Mouse (Mus musculus) left cerebral cortex, postnatal 10 days (tissue): ENCODE measurements at regions not wholly inside any gene's neighbourhood (a gene's known extent, or its start where the extent isn't known, plus 50 kb on each side); places are given as distances from the start of the nearest gene placed in this dataset.

ENCODE experiments used
- DNase-seq, 2 experiments: peaks; one replicate each; pipeline ENCODE4 v3.0.0; 2021 to 2022; ENCODE audit warnings: low spot score in 2 of 2, mixed read lengths in 1 of 2; ENCODE audit errors: extremely low spot score in 1 of 2
- intact Hi-C: fragments of 180-260 bp; cut with DNase I; formaldehyde crosslinking; loops from one replicate; pipeline ENCODE4 v1.15.1; 2025

DNA sequence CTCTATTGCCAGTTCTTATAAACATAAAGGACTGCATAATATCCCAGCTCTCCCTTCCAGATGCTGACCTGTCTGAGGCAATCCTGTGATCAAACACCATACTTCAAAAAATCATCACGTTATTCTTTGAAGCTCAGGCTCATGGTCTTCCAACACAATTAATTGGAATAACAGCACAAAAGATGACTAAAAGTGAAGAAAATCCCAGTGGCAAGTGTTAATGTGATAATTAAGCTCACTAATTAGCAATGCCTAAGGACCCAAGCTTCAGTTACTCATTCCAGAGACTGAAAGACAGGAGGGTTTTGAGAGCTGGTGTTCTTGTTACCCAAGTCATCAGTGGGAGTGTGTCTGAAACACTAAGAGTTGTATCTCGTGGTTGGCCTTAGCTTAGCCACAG is 363.5 kb upstream of the Myt1l start:
- intact Hi-C loops = no loop called here
- no peak for DNase-seq

DNA sequence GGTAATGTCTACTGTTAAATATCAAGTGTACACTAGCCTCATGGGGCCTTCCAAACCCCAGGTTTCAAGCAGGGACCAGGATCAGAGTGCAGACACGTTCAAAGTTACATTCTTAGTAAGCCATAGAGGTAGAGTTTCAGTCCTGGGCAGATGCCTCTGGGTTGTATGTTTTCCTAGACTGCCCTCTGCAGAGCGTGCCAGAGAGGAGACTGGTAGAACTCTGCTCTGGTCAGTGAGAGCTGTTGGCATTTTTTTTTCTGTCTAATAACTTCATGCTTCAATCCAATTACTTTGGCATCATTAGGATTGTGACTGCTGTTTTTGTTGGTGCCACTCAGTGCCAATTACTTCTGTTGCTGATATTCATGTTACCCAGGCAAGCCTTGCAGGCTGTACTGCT is 361.9 kb upstream of the Myt1l start:
- intact Hi-C loops = no loop called here
- DNase-seq = no peak

- intact Hi-C loops = no loop called here
- DNase-seq = no peak
Observed at GRCm38 (mm10) chr12:29167922-29168321, 360.3 kb upstream of the Myt1l start.

- intact Hi-C loops = no loop called here
Observed at GRCm38 (mm10) chr12:29175698-29176440, 352.3 kb upstream of the Myt1l start.

GRCm38 (mm10) chr12:29177145-29177544 is 351.0 kb upstream of the Myt1l start:
- peak in 1 of 2 experiments; percentile 24 for DNase-seq
- intact Hi-C loops = no loop called here

More at GRCm38 (mm10) chr12:29175698-29176440, 352.3 kb upstream of the Myt1l start:
- no peak for DNase-seq

DNA sequence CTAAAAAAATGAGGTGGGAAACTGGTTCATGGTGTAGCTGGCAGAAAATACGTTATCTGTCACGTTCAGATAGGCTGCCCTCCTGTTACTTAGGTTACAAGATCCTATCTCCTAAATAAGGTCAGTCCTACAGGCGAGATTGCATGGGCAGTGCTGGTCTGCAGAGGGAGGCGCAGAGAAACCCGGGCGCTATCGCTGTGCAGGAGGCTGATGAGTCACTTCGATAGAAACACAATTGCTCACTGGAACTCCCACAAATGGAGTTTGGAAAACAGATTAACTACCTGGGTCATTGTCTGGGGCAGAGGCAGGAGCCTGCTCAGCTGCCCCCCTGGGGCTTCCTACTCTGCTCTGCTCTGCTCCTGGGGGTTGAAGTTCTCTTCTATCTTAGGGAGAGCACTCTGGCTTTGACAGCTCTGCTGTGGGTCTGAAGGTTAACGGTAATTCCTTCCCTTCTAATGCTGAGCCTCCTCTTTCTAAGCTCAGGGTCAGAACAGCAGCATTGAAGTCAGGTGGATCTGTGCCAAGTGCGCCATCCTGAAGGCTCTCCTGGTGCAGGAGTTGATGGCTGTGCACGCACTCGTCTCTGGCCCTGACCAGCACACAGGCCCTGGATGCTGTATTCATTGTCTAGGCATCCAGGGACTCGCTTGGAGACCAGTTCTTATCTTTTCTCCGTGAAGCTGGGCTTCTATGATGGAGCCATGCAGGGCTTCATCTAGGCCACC is 349.9 kb upstream of the Myt1l start:
- intact Hi-C loops = no loop called here
- peak in 1 of 2 experiments; percentile 23 for DNase-seq

GRCm38 (mm10) chr12:29179405-29179804 is 348.8 kb upstream of the Myt1l start:
- no peak for DNase-seq
- intact Hi-C loops = no loop called here

DNA sequence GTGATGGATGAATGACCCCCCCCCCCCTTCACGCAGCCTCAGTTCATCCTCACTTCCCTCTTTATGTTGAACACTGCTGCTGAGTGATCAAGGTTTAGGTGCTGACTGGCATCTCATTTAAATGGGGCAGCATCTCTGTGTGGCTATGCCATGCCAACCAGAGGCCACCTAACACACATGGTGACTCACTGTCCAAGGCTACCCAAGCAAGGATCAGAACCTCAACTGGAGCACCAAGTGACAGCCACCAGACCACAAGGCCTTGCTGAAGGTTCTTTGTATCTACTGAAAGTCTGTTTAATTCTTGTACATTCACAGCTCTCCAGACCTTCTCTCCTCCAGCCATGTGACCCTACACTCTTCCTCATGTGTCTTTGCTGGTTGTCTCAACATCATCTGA is 347.6 kb upstream of the Myt1l start:
- DNase-seq = no peak
- intact Hi-C loops = no loop called here

DNA sequence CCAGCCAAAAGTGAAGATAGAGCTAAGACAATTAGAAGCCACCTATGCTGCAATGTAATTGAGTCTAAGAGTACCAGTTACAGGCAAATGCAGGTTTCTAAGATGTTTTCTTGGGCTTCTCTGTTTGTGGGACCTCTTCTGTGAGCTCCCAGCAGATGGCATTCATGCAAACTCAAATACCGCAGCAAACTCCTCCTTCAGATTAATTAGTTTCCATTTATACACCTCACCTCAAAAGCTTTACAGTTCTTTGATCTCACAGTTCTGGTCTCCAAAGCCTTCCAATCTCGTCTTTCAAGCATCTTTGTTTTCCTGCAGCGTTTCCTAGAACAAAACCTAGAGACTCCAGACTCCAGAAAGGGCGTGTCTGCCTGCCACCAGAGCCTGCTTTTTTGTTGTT is 340.6 kb upstream of the Myt1l start:
- no peak for DNase-seq
- intact Hi-C loops = no loop called here

GRCm38 (mm10) chr12:29192391-29192790 is 335.8 kb upstream of the Myt1l start:
- intact Hi-C loops = no loop called here
- DNase-seq = no peak

DNA sequence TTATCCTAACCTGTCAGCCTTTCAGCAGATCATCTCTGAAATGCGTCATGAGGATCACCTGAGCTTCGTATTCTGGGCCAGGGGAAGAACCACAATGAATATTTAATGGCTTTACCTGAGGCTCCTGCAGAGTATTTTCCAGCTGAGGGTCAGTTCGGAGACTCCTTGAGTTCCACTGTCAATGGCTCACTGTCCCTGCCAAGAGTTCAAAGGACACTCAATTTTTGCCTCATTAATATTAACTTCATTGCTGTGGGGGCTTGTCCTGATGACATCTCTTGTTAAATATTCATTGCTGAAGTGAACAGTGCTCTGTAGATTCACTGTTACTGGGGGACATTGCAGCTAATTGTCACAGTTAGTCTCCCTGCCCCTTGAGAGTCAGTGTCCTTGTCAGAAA is 316.2 kb upstream of the Myt1l start:
- no peak for DNase-seq
- intact Hi-C loops = no loop called here

DNA sequence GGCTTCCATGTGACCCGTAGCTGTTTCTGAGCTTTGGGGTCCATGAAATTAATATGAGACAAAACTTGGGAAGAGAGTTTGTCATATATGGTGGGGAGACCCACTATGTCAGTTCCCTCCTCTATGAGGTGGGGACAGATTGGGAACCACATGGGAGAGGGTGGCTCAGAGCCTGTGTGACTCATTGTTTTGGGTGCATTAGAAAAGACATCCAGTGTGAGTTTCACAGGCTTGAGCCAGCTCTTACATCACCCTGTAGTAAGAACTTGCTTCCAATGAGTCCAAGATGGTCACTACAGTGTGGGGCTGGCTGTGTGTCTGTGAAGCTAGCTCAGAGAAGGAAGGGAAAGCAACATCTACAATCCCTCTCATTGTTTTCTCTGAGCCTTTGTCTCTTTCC is 314.6 kb upstream of the Myt1l start:
- intact Hi-C loops = no loop called here
- no peak for DNase-seq

DNA sequence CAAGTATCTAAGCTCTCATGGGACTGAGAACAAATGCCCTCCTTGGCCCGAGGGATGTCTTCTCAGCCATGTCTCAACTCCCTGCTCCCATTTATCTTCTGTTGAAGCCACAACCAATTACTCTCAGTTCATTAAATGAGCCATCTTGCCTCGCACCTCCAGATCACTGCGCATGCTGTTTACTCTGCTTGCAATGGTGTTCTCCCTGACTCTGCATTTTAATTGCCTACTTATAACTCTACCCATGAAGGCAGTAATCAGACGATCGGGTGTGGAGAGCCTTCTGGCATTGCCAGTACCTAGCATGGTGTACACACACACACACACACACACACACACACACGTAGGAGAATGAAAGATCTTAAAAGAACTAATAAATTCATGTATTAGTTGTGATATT is 306.1 kb upstream of the Myt1l start:
- no peak for DNase-seq
- intact Hi-C loops = no loop called here

DNA sequence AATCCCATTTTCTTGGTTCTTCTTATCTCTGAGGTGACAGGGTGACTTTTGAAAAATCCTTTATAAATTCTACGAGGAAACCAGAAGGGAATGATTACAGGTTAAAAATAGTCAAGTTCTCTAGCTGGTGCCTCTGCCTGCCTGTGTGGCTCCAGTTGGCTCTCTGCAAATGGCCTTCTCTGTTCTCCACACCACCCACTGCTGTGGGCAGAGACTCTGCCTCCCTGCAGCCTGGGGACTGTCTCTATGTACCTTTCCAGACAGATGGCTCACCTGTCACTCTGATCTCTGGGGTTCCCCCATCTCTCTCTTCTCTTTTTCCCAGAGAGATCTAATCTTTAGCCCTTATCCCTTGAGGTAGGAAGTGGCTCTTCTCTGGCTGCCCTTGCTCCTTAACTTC is 302.2 kb upstream of the Myt1l start:
- intact Hi-C loops = no loop called here
- no peak for DNase-seq

DNA sequence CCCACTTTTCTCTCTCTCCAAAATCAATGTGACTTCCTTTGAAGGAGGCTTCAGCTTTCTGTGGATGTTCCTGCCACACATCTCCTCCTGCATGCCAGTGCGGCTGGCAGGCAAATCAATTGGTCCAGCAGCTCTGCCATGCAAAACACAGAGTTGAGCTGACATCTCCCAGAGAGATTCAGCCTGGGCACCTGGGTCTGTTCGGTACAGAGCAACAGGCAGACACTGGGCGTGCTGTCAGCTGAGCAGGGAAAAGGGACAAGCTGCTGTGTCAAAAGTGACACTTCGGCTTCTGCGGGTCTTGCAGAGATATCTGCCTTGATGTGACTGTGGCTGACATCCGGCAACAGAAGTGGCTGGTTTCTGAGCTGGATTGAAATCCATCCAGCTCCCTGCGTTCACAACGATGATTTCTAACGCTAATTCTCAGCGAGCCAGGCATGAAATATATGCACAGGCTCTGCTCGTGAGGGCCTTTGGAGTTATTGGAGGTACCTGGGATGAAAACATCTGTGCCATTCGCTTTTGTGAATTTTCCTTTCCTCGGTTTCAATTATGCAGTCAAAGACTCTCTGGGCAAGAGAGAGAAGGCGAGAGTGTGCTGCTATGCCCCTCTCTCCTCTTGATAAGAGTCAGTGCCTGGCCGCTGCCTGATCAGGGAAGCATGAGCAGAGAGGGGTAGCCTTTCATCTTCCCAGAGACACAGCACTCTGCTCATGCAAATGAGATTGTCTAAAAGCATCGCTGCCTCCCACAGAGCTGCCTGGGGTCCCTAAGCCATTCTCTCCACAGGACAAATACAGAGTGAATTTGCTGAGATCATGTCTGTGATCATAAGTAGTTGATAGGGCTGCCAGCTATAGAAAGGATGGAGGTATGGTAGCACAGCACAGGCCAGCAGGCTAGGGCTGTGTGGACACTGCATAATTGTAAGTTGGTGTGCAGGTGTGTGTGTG is 295.4 kb upstream of the Myt1l start:
- intact Hi-C loops = no loop called here
- DNase-seq = peak in 1 of 2 experiments; percentile 16

DNA sequence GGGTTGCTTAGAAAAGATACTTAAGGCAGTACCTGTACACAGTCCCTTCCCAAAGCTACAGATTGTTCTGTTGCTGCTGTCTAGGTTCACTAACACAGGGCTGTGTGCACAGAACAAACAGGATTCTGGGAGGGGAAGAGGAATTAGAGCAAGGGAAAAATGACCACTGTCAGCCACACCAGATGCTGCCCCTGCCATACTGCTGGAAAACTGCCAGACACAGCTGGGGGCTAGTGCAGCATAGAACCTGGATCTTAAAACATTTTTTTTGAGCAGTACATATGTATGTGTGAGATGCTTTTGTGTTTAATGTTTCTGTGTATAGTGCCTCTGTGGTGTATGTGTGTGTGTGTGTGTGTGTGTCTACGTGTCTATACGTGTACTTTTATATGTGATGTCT is 291.7 kb upstream of the Myt1l start:
- intact Hi-C loops = no loop called here
- no peak for DNase-seq

DNA sequence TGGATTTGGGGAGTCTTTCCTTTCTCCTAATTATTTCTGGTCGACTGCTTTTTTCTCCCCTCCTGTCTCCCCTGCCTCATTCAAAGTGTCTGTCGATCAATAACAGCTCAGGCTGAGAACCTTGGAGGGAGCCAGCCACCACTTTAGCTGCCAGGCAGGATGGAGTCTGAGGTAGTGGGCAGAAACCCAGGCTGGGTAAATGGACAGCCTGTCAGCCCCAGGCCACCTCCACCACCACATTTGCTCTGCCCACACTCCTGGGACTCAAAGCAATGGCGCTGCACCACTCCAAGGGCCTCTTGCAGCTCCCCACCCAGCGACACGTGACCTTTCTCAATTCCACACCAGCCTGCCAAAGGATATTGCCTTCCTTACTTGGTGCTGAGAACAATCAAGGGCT is 290.7 kb upstream of the Myt1l start:
- intact Hi-C loops = no loop called here

DNA sequence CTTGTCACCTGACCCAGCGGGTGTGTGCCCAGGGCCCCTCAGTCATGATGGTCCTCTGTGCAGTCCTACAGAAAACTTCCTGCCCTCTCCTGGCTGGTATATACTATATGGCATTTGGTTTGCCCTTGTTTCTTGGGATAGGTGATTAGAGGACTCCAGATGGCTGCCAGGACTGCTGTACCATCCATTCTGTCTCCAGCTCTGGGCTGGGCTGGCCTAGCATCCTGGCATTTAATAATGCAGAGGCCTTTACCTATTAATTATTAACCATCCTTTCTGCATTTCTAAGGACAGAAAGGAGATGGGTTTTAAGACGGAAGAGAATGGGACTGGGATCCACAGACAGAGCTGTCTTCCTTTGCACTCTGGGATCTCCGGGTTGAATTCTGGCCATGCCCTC is 288.7 kb upstream of the Myt1l start:
- DNase-seq = no peak
- intact Hi-C loops = no loop called here

More for the DNA sequence above, 290.7 kb upstream of the Myt1l start:
- no peak for DNase-seq

DNA sequence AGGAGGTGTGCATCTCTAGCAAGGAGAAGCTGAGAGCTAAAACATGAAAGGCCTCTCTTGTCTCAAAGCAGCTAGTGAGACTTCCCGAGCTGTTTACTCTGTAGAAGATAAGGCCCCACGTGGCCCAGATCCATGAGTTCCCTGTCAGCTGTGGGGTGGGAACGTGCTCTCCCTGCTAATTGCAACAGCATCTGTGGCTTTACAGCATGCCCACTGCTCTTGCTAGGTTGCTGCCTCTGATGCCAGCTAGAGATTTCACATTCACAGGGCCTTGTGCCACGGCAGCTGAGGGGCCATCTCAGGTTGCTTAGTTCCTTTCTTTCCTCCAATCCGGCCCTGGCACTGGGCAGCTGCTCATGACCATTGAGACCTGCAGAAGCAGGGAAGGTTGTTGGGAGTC is 288.2 kb upstream of the Myt1l start:
- intact Hi-C loops = no loop called here
- DNase-seq = peak; percentile 56 to 57
